Mouse (Mus musculus): ENCODE data around the gene Slc16a1.
"Not testable (repeated sequence)": the region's sequence is repeated elsewhere in the genome, so short reads cannot be mapped to it uniquely, and the experiment has no call there.

The Slc16a1 gene

DNA sequence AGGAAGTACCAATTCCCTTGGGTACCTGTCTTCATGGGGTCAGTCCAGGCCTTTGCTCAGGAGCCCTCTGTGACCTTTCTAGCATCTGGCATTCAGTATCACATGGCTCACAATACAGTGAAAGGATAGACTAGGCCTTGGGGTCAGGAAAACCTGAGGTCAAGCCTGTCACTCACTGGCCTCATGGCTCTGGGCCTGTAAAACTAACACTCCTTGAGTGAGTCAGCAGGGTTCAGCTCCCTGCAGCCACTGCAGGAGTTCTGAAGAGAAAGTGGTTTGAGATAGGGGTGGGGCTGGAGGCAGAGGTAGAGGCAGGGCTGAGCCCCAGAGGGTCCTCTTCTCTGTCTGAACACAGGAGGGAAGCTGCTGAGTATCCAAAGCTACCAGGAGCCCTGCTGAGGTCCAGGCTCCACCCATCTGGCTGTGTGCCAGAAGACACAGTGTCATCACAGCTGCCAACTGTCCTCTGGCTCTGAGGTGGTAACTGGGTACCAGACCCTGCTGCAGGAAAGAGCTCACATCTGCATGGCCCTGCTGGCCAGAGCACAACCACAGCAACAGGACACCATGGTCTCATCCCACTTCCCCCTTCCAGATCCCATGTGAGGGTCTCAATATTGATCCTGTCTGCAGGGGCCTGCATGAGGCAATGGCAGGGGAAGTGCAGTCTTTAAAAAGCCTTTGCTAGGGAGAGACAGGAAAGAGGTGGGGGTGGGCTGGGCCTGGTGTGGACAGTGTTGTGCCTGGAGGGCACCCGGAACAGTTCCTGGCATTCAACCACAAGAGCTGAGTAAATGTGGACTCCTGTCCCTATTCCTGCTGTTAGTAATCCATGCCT is 31.9 kb downstream of the Slc16a1 start:
- in situ Hi-C loops (cut with MboI; ENCODE audit: unreplicated experiment in 2 of 2), result loop anchor here (5.0 to 25.0 kb wide), 4 partner anchors 33 to 1633 kb away; partner anchors contain the start of genes Lrig2 (in 1 of the 2) and Slc16a1 (in 1 of the 2)

DNA sequence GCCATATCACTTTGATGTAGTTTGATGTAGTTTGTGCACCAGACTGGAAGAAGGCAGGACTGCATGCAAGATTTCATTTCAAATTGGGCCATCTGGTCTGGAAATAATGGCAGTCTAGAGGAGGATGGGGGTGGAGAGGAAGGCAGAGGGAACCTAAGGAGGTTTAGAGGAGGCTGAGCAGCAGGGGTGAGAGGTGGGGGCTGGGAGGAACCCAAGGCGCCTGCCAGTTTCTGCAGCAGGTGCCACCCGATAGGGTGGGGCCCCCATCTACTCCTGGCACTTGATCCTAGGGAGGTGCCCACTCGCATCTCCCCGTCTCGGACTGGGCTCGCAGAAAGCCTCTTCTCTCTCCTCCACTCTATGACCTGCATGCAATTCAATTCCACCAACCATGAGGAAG is 33.1 kb downstream of the Slc16a1 start:
- in situ Hi-C loops (cut with MboI; ENCODE audit: unreplicated experiment in 2 of 2), result loop anchor here (5.0 to 25.0 kb wide), 4 partner anchors 34 to 1634 kb away; partner anchors contain the start of genes Lrig2 (in 1 of the 2) and Slc16a1 (in 1 of the 2)

DNA sequence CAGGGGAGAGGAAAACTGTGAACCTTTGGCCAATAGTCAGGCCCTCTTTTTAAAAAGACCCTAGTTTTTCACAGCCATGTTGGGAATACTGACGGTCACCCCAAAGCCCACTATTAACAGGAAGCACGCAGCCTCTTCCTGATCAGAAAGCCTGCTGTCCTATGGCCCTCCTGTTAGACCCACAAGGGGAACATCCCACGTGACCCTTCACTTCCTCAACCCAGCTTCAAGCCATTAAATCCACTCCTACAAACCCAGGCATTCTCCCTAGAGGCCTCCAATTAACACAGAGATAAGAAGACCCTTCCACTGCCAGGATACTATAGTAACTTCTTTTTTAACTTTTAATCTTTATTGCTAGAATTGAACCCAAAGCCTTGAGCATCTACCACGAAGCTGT is 33.6 kb downstream of the Slc16a1 start:
- in situ Hi-C loops (cut with MboI; ENCODE audit: unreplicated experiment in 2 of 2), result loop anchor here (5.0 to 25.0 kb wide), 4 partner anchors 35 to 1635 kb away; partner anchors contain the start of genes Lrig2 (in 1 of the 2) and Slc16a1 (in 1 of the 2)

DNA sequence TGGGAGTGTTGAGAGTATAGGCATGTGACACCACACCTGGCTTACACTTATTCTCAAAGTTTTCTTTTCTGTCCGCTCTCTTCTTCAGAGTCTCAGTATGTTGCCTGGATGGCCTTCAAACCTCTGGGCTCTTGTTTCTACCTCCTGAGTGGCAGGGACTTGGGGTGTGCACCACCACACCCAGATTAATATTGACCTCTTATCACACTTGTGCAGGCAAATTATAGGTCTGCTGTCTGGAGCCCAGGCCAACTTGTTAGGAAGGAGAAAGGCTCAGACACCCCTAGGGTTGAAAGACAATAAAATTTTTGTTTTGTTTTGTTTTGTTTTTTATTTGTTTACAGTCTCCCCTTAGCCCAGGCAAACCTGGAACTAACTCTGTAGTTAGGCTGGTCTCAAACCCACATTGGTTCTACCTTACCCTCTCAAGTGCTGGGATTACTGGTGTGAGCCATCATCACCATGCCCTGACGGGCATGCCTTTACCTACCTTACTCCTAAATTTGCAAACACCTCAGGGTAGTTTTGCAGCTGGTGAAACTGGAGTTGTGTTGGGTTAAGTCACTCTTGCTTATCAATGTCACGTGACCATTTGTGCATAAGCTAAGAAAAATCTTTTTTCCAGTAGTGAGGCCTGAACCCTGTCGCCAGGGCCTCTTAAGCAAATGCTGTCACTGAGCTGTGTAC is 35.3 kb downstream of the Slc16a1 start:
- in situ Hi-C loops (cut with MboI; ENCODE audit: unreplicated experiment in 2 of 2), result loop anchor here (5.0 to 25.0 kb wide), 4 partner anchors 36 to 1636 kb away; partner anchors contain the start of genes Lrig2 (in 1 of the 2) and Slc16a1 (in 1 of the 2)

DNA sequence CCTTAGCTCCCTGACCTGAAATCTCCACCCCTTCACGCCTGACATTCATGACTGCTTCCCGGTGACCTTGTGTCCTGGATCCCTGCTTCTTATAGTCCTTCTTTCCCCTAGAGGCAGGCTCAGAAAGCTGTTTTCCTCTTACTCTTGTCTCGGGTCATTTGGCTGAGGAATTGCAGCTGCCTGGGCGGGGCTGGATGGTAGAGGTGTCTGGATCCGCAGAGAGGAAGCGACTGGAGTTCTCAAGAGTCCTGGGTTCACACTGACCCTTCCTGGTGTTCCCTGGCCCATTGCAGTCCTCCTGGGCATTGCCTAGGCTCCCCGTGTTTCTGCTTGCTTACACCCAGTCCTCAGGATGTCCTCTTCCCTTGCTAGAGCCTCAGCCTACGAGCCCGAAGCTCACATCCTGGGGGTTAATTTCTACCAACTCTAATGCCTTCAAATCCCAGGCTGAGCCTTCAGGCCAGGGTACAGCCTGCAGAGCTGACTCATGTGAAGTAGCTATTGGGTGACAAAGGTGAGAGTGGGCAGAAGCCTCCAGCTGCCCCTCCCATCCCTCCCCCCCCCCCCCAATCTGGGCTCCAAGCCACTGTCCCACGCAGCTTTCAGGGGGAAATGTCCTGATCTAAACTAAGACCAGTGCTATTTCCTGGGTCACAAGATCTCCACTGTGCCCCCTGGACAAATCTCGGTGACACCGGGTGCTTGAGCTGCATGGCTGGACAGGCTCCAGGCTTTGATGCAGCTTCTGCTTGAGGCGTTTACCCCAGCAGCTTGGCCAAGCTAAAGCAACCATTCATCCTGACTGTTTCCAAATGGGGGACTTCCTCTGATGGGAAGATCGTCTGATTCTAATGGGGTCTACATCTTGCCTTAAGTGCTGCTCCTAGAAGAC is 36.1 kb downstream of the Slc16a1 start:
- in situ Hi-C loops (cut with MboI; ENCODE audit: unreplicated experiment in 2 of 2), result loop anchor here (5.0 to 25.0 kb wide), 8 partner anchors 37 to 1637 kb away; partner anchors contain the start of genes Bcl2l15 (in 2 of the 2), Lrig2 (in 2 of the 2) and Slc16a1 (in 1 of the 2)

DNA sequence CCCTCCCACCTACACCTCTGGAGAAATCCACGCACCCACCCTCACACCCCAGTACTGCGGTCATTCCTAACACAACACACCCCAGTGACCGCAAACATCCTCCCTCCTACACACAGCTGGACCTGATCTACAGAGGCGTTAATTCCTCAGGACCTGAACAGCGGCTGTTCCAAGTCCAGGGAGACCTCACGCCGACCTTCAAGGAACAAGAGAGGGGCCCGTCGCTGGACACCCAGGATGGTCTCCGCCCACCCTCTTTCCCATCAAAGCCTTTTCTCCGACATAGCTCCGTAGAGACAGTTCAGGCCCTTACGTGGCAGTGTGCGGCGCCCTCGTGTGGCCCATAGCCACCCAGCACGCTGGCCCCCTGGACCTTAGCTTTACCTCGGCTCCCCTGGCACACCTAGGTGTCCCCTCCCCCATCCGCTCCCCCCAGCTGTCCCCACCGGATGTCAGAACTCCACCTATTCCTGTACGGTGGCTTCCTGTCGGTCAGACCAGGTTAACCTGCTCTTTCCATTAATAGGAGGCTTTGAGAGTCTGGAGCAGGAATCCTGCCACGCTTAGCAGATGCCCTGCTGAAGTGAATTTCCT is 36.9 kb downstream of the Slc16a1 start:
- in situ Hi-C loops (cut with MboI; ENCODE audit: unreplicated experiment in 2 of 2), result loop anchor here (5.0 to 25.0 kb wide), 6 partner anchors 133 to 1288 kb away; partner anchors contain the start of genes Bcl2l15 (in 2 of the 2) and Lrig2 (in 2 of the 2)

DNA sequence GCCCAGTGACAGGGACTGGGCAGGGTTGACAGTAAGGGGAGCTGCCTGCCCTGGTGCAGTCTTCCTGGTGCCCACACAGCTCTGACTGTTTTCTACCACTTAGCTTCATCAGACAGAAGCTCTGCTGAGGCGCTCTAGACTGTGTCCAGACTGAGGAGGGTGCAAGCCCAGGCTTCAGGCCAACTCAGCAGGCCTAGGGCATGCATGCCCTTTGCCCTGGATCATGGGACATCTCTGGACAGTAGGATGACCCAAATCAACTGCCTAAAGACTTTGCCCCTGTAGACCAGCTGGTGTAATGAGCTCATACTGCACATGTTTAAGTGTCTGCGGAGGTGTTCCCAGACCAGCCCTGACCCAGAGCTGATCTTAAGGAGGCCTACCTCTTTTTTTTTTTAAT is 39.3 kb downstream of the Slc16a1 start:
- in situ Hi-C loops (cut with MboI; ENCODE audit: unreplicated experiment in 2 of 2), result loop anchor here (5.0 to 25.0 kb wide), 6 partner anchors 135 to 1290 kb away; partner anchors contain the start of genes Bcl2l15 (in 2 of the 2) and Lrig2 (in 2 of the 2)

DNA sequence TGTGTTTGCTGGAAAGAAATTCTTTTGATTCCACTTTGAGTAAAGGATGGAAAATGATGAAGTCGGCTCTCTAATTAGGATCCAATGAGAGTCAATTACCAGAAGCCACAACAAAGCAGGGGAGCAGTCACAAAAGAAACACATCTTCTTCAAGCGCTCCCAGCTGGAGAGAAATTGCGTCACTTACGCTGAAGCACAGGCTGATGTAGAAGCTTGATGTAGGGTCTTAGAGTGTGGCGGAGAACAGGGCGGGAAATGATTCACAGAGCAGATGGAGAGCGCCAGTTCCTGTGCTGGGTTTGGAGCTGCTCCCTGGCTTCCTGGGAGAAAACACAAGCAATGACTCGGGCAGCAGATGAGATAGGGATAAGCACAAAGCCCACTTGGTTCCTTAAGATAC is 40.4 kb downstream of the Slc16a1 start:
- in situ Hi-C loops (cut with MboI; ENCODE audit: unreplicated experiment in 2 of 2), result loop anchor here (5.0 to 25.0 kb wide), 6 partner anchors 137 to 1292 kb away; partner anchors contain the start of genes Bcl2l15 (in 2 of the 2) and Lrig2 (in 2 of the 2)

DNA sequence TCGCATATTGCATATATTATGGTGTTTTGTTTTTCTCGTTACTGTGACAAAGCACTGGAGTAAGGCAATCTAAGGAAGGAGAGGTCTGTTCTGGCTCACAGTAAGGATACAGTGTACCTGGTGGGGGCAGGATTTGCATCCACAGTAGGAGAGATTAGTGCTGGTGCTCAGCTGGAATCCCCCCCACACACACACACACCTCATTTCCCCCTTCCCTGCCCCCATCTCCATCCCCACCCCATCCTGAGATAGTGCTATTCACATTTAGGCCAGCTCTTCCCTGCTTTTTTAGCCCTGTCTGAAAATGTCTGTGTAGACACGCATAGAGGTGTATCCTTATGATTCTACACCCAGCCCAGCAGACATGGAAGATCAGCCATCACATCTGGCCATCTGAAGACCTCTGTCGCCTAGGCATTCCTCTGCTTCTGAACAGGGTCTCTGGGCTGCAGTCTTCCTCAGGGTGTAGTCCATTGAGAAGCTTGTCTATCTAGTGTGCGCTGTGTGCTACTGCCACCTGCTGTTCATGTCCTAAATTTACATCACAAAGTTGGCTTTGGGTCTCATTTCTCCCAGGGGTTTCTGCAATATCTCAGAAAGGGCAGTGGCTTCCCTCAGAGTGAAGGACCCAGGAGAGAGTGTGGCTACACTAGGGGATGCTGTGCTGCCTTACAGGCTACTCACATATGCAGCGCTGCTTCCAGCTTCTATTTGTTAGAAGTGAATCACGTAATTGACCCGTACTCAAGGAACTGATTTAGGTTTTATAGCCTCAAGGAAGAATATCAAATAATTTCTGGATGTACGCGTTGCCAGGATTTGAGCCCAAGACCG is 44.4 kb downstream of the Slc16a1 start:
- in situ Hi-C loops (cut with MboI; ENCODE audit: unreplicated experiment in 2 of 2), result loop anchor here (5.0 to 25.0 kb wide), 8 partner anchors 238 to 1296 kb away; partner anchors contain the start of genes Bcl2l15 (in 2 of the 2), Gm10964 (in 1 of the 2), Magi3 (in 1 of the 2) and Olfml3 (in 1 of the 2)

DNA sequence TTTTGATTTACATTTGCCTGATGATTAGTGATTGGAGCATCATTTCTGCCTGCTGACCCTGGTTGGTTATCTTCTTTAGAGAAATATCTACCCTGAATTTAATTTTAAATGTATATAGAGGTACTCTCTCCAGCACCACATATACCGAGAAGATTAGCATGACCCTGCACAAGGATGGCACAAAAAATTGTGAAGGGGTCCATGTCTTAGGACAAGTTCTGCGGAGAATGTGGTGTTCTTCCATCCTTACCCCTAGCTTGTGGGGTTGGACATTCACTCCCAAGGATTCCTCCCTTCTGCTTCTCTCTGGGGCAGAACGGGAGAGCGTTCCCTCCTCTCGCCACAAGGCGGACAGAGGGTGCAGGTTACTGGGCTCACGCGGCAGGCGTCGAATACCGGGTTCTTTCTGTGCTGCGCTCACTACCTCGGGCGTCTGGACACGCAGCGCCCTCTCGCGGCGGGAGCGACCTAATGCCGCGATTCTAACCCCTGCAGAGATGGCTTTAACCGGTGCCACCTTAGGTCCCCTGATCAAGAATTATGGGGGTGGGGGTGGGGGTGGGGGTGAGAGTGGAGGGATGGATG is 62.4 kb downstream of the Slc16a1 start:
- in situ Hi-C loops (cut with MboI; ENCODE audit: unreplicated experiment in 2 of 2), result loop anchor here in 1 of 2 experiments (5.0 kb wide), 1 partner anchor 1309 kb away; no protein-coding TSS in a partner anchor

DNA sequence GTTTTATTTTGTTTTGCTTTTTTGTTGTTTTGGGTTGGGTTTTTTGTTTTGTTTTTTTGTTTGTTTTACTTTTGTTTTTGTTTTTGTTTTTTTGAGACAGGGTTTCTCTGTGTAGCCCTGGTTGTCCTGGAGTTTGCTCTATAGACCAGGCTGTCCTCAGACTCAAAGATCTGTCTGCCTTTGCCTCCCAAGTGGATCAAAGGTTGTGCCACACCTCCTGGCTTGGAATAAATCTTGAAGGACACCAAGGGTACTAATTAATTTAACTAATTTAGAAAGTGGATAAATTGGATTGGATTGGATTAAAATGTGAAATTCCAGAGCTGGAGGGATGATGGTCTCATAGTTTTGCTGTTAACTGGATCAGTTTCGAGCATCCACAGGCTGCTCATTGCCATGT is 63.3 kb downstream of the Slc16a1 start:
- in situ Hi-C loops (cut with MboI; ENCODE audit: unreplicated experiment in 2 of 2), result loop anchor here in 1 of 2 experiments (5.0 kb wide), 1 partner anchor 1309 kb away; no protein-coding TSS in a partner anchor

DNA sequence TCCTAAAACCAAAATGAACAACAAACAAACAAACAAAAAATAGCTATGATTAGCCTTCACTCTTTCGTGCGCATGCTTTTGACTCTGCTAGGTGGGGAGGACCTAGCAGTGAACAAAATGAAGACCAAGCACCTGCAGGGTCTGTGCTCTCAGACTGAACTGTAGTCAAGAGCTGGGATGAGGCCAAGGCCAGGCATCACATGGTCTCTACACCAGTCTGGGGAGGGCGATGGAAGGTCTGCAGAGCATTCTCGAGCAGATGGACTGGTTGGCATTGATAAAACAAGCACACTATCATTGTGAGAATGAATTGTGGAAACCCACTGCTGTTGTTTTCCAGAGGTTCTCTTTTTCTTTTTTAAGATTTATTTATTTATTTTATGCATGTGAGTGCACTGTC is 65.5 kb downstream of the Slc16a1 start:
- in situ Hi-C loops (cut with MboI; ENCODE audit: unreplicated experiment in 2 of 2), result loop anchor here in 1 of 2 experiments (5.0 kb wide), 1 partner anchor 1312 kb away; no protein-coding TSS in a partner anchor

DNA sequence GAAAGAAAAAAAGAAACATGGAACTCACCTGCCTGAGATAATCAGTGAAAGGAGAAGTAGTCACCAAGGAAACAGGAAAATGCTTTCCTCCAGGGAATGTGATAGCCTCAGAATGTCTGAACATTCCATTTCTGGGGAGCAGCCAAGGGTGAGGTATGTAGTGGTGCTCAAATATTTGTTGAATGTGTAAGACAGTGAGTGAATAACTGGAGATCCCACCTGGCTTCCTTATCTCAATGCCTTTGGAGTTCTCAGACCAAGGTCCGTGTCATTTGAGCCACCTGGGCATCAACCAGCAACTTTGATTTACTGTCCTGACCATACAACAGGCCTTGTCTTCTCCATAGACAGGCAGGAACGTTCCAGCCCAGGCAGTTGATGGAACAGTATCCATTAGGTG is 68.0 kb downstream of the Slc16a1 start:
- in situ Hi-C loops (cut with MboI; ENCODE audit: unreplicated experiment in 2 of 2), result no loop called here

DNA sequence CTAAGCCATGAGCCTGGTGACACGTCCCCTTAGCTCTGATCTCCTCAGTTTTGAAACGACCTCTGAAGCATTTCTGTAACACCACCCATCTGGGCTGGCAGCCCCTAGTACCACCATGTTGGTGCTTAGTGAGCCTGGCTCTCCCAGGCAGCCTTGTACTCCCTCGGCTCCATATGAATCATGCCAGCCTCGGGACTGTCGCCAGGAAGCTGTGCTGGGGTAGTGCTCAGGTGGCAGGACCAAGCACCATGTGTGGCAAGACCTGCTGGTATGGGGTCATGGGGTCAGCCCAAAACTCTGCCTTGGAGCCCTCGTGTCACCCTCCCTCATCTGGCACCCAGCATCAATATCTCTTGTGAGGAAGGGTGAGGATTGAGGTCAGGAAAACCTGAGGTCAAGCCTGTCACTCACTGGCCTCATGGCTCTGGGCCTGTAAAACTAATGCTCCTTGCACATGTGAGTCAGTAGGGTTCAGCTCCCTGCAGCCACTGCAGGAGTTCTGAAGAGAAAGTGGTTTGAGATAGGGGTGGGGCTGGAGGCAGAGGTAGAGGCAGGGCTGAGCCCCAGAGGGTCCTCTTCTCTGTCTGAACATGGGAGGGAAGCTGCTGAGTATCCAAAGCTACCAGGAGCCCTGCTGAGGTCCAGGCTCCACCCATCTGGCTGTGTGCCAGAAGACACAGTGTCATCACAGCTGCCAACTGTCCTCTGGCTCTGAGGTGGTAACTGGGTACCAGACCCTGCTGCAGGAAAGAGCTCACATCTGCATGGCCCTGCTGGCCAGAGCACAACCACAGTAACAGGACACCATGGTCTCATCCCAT is 68.7 kb downstream of the Slc16a1 start:
- in situ Hi-C loops (cut with MboI; ENCODE audit: unreplicated experiment in 2 of 2), result not testable (repeated sequence)

DNA sequence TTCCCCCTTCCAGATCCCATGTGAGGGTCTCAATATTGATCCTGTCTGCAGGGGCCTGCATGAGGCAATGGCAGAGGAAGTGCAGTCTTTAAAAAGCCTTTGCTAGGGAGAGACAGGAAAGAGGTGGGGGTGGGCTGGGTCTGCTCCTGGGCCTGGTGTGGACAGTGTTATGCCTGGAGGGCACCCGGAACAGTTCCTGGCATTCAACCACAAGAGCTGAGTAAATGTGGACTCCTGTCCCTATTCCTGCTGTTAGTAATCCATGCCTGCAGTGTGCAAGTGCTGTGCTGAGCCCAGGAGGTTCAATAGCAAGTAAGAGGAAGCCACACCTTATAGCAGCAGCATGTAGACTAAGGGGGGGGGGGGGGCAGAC is 69.3 kb downstream of the Slc16a1 start:
- in situ Hi-C loops (cut with MboI; ENCODE audit: unreplicated experiment in 2 of 2), result not testable (repeated sequence)

Data from v-Abl transformed pro-B cells (cell line).